Mouse (Mus musculus): Measurements from ENCODE around the gene Kank4.
"Not testable (repeated sequence)": the region's sequence is repeated elsewhere in the genome, so short reads cannot be mapped to it uniquely, and the experiment has no call there.

Gene Kank4

GRCm38 (mm10) chr4:98773785-98774184 is 43.6 kb downstream of the Kank4 start:
- DNase-seq, result no peak

- DNase-seq, result no peak
Measured at GRCm38 (mm10) chr4:98767134-98768133, 49.9 kb downstream of the Kank4 start.

GRCm38 (mm10) chr4:98758872-98759518 is 58.3 kb downstream of the Kank4 start:
- no peak for DNase-seq

- peak; percentile 29 to 32 for DNase-seq
Measured at GRCm38 (mm10) chr4:98758012-98758821, 59.1 kb downstream of the Kank4 start.

GRCm38 (mm10) chr4:98756141-98756540 is 61.2 kb downstream of the Kank4 start:
- DNase-seq, result no peak

- DNase-seq, result peak; percentile 14 to 19
Measured at GRCm38 (mm10) chr4:98754456-98754855, 62.9 kb downstream of the Kank4 start.

GRCm38 (mm10) chr4:98743906-98744210 is 73.5 kb downstream of the Kank4 start:
- no peak for DNase-seq

- no peak for DNase-seq
Measured at GRCm38 (mm10) chr4:98743209-98743905, 74.0 kb downstream of the Kank4 start.

- DNase-seq, result no peak
Measured at GRCm38 (mm10) chr4:98739753-98740152, 77.6 kb downstream of the Kank4 start.

- no peak for DNase-seq
Measured at GRCm38 (mm10) chr4:98733660-98734059, 83.7 kb downstream of the Kank4 start.

- no peak for DNase-seq
Measured at GRCm38 (mm10) chr4:98728716-98729115, 88.6 kb downstream of the Kank4 start.

- DNase-seq, result no peak
Measured at GRCm38 (mm10) chr4:98727959-98728347, 89.4 kb downstream of the Kank4 start.

- no peak for DNase-seq
Measured at GRCm38 (mm10) chr4:98727295-98727958, 89.9 kb downstream of the Kank4 start.

- no peak for DNase-seq
Measured at GRCm38 (mm10) chr4:98726590-98727237, 90.6 kb downstream of the Kank4 start, which contains the start of gene L1td1. Gene L1td1 (plus strand): TSS chr4:98726734.

- no peak for DNase-seq
Measured at GRCm38 (mm10) chr4:98725439-98725838, 91.9 kb downstream of the Kank4 start.

GRCm38 (mm10) chr4:98724682-98725081 is 92.7 kb downstream of the Kank4 start:
- not testable (repeated sequence) for DNase-seq

GRCm38 (mm10) chr4:98722454-98722853 is 94.9 kb downstream of the Kank4 start:
- DNase-seq, result peak; percentile 75 to 76

- DNase-seq, result no peak
Measured at GRCm38 (mm10) chr4:98718547-98718917, 98.8 kb downstream of the Kank4 start.

- DNase-seq, result no peak
Measured at GRCm38 (mm10) chr4:98717735-98718546, 99.4 kb downstream of the Kank4 start.

GRCm38 (mm10) chr4:98710891-98711290 is 106.4 kb downstream of the Kank4 start:
- no peak for DNase-seq
